Mouse (Mus musculus) mature B cell (primary cell): ENCODE results near the gene Hps4.
"Not testable (repeated sequence)": the region's sequence is repeated elsewhere in the genome, so short reads cannot be mapped to it uniquely, and the experiment has no call there.

ENCODE experiments used
- in situ Hi-C: fragments of 300-500 bp; cut with MboI; formaldehyde crosslinking; loops from 2 replicates; pipeline ENCODE4 v1.14.3; 2019

The Hps4 gene

GRCm38 (mm10) chr5:112402437-112402836, 59.6 kb downstream of the Hps4 start:
- in situ Hi-C loops = no loop called here

GRCm38 (mm10) chr5:112406017-112406416, 63.1 kb downstream of the Hps4 start:
- in situ Hi-C loops = no loop called here

GRCm38 (mm10) chr5:112409274-112409673, 66.4 kb downstream of the Hps4 start:
- in situ Hi-C loops = no loop called here

GRCm38 (mm10) chr5:112411072-112411471, 68.2 kb downstream of the Hps4 start:
- in situ Hi-C loops = no loop called here

GRCm38 (mm10) chr5:112411514-112412335, 68.8 kb downstream of the Hps4 start:
- in situ Hi-C loops = no loop called here

- in situ Hi-C loops = not testable (repeated sequence)
Observed at GRCm38 (mm10) chr5:112412781-112413180, 69.9 kb downstream of the Hps4 start.

GRCm38 (mm10) chr5:112416673-112417072, 73.8 kb downstream of the Hps4 start:
- in situ Hi-C loops = no loop called here

- in situ Hi-C loops = no loop called here
Observed at GRCm38 (mm10) chr5:112418023-112418422, 75.1 kb downstream of the Hps4 start.

GRCm38 (mm10) chr5:112419535-112419934, 76.7 kb downstream of the Hps4 start:
- in situ Hi-C loops = no loop called here

GRCm38 (mm10) chr5:112426635-112427034, 83.8 kb downstream of the Hps4 start:
- in situ Hi-C loops = loop anchor here (25.0 kb wide), 1 partner anchor 189 kb away; no protein-coding TSS in a partner anchor

GRCm38 (mm10) chr5:112427283-112427682, 84.4 kb downstream of the Hps4 start:
- in situ Hi-C loops = loop anchor here (25.0 kb wide), 1 partner anchor 190 kb away; no protein-coding TSS in a partner anchor
